In the genomic region with DNA sequence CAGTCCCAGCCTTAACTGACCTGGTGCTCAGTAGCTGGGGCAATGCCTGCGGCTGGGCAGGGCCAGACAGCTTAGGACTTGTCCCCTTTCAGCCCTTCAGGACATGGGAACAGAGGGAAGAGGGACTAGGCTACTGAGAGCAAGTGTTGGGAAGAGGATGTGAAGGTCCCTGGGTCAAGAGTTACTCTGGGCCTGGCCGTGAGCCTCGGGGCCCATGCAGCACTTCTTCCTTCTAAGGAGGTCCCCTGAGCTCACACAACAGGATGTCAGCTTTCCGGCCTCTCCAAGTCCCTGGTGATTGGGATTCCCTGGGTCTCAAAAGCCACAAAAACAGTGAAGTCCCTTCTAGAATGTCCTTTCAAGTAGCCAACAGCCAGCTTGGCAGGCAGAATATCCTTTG, we compare ENCODE assay signal across 12 mouse cellular contexts. TPM values are rescaled to one million over a fixed set of nuclear protein-coding genes. Genes with fewer than 3 reads are reported as not detected.
DNase-seq lines count a peak whose midpoint lies in the region; ATAC-seq and TF ChIP-seq lines count a peak whose summit lies in the region.
"Had no signal": no experiment of that assay in that cellular context is flagged by ENCODE, and none has a peak within 500 bp of the region (broad histone marks: within the 10 kb centered on the region; RNA-seq: fewer than 3 reads in every experiment).

No protein-coding gene starts in this region.

- H3K9ac ChIP-seq in liver, embryonic 11.5 days (ENCODE audit: low read depth, low read length): no peak overlapping the region; the same call in 1 of the 2 replicates
- H3K9ac ChIP-seq in intestine, postnatal 0 days (ENCODE audit: low read depth, low read length): no peak overlapping the region
- H3K9ac ChIP-seq: hindbrain, embryonic 12.5 days; midbrain, embryonic 12.5 days had no signal

- H3K27me3 ChIP-seq in spleen, adult 2 months (ENCODE audit: control insufficient read depth, insufficient read depth, low read length): no peaks in the 10 kb centered on the region
- no peaks in the 10 kb centered on the region for H3K27me3 ChIP-seq in liver, embryonic 11.5 days (replicated peaks; ENCODE audit: control insufficient read depth, insufficient read depth, low read length)
- H3K27me3 ChIP-seq in intestine, postnatal 0 days (replicated peaks; ENCODE audit: control insufficient read depth, insufficient read depth, low read length): no peaks in the 10 kb centered on the region
- H3K27me3 ChIP-seq: hindbrain, embryonic 12.5 days; midbrain, embryonic 12.5 days had no signal

- H3K9me3 ChIP-seq in liver, embryonic 11.5 days (ENCODE audit: control insufficient read depth, low read length): no peaks in the 10 kb centered on the region
- H3K9me3 ChIP-seq in intestine, postnatal 0 days (ENCODE audit: control insufficient read depth): no peaks in the 10 kb centered on the region
- H3K9me3 ChIP-seq: hindbrain, embryonic 12.5 days; midbrain, embryonic 12.5 days had no signal

- no peak for ATAC-seq in liver, embryonic 11.5 days (replicated peaks; ENCODE audit: low FRiP score)
- ATAC-seq in intestine, postnatal 0 days: no peak

- H3K4me2 ChIP-seq in liver, embryonic 11.5 days: no peak overlapping the region
- no peak overlapping the region for H3K4me2 ChIP-seq in intestine, postnatal 0 days (replicated peaks; ENCODE audit: low read depth)
- H3K4me2 ChIP-seq: hindbrain, embryonic 12.5 days; midbrain, embryonic 12.5 days had no signal

- H3K36me3 ChIP-seq in spleen, adult 2 months (ENCODE audit: control insufficient read depth, insufficient read depth, low read length): peaks cover 17% of the 10 kb centered on the region
- H3K36me3 ChIP-seq in liver, embryonic 11.5 days (ENCODE audit: control insufficient read depth, insufficient read depth, low read length): peaks cover 3% of the 10 kb centered on the region; the same call in 1 of the 2 replicates
- H3K36me3 ChIP-seq in intestine, postnatal 0 days (ENCODE audit: control insufficient read depth, insufficient read depth): peaks cover 18% of the 10 kb centered on the region; the same call in 1 of the 2 replicates

- no peak for TF ChIP-seq POLR2A in spleen, adult 2 months (IDR thresholded peaks at IDR 0.05; ENCODE audit: low read depth, low read length)

- DNase-seq in adrenal gland, adult 2 months: peak; percentile 46
- DNase-seq in adrenal gland, postnatal 4 days (ENCODE audit: low spot score in 2 of 2): no peak
- no peak for DNase-seq in spleen, adult 2 months (ENCODE audit: low read depth in 1 of 2, low spot score in 2 of 2)
- DNase-seq in spleen, postnatal 10 days (ENCODE audit: low spot score in 2 of 2): no peak
- no peak for DNase-seq in liver, embryonic 11.5 days (ENCODE audit: low spot score)
- no peak for DNase-seq in left cerebral cortex, postnatal 14 days (ENCODE audit: low spot score in 2 of 2)
- DNase-seq in layer of hippocampus, postnatal 36 days: no peak

- no peak for TF ChIP-seq CTCF in spleen, adult 2 months (IDR thresholded peaks at IDR 0.05; ENCODE audit: extremely low read depth, insufficient read depth, insufficient read length, insufficient replicate concordance)
- TF ChIP-seq CTCF in intestine, postnatal 0 days (IDR thresholded peaks at IDR 0.05; ENCODE audit: low read depth): no peak

- intact Hi-C loops in left cerebral cortex, postnatal 14 days (cut with DNase I): no loop called here

- peak overlapping the region; percentile 83; the same call in 1 of the 2 replicates for H3K27ac ChIP-seq in spleen, adult 2 months (ENCODE audit: insufficient read depth, low read length)
- peak overlapping the region; percentile 38 for H3K27ac ChIP-seq in liver, embryonic 11.5 days (ENCODE audit: low read depth, low read length)
- no peak overlapping the region for H3K27ac ChIP-seq in intestine, postnatal 0 days (ENCODE audit: low read depth, low read length)
- H3K27ac ChIP-seq: hindbrain, embryonic 12.5 days; midbrain, embryonic 12.5 days had no signal

- 76% methylated on average over 4 of the region's 4 CpGs for WGBS in spleen, adult 2 months
- 66% methylated on average over 4 of the region's 4 CpGs for WGBS in liver, embryonic 11.5 days
- 75% methylated on average over 4 of the region's 4 CpGs for WGBS in intestine, postnatal 0 days

- H3K4me3 ChIP-seq in spleen, adult 2 months (ENCODE audit: extremely low read depth, insufficient read depth, insufficient read length): no peak overlapping the region
- H3K4me3 ChIP-seq in liver, embryonic 11.5 days (ENCODE audit: low read depth, low read length): no peak overlapping the region
- no peak overlapping the region for H3K4me3 ChIP-seq in intestine, postnatal 0 days (ENCODE audit: low read depth, low read length)
- H3K4me3 ChIP-seq: hindbrain, embryonic 12.5 days; midbrain, embryonic 12.5 days had no signal

- H3K4me1 ChIP-seq in spleen, adult 2 months (ENCODE audit: control insufficient read depth, insufficient read depth, insufficient read length): peaks cover 29% of the 10 kb centered on the region; the same call in 1 of the 2 replicates
- peaks cover 15% of the 10 kb centered on the region for H3K4me1 ChIP-seq in liver, embryonic 11.5 days (replicated peaks; ENCODE audit: control insufficient read depth, insufficient read depth, low read length)
- H3K4me1 ChIP-seq in intestine, postnatal 0 days (replicated peaks; ENCODE audit: control insufficient read depth, insufficient read depth, low read length): no peaks in the 10 kb centered on the region

RNA-seq across cellular contexts. Expression of gene Limd2, which starts 2.9 kb away (rescaled TPM):
- total RNA-seq in adrenal gland, adult 2 months (2021): 10 to 100 TPM in 1 of 2 experiments, 1 to 10 TPM in 1; 9.5 to 17.1 TPM
- polyA plus RNA-seq in adrenal gland, adult 2 months (2012; rRNA removed): 18.1 and 20.0 TPM in 2 replicates
- total RNA-seq in adrenal gland, postnatal 4 days (2021): 10 to 100 TPM; 39.8 to 48.2 TPM
- polyA plus RNA-seq in spleen, adult 2 months (2012; rRNA removed): 305 and 309 TPM in 2 replicates
- polyA plus RNA-seq in liver, embryonic 11.5 days (2014; fragmentation: Nextera tagmentation; extraction: Ambion mirVana): 172 and 182 TPM in 2 replicates
- total RNA-seq in left cerebral cortex, postnatal 14 days (2021): 100 to 1,000 TPM in 1 of 2 experiments, 10 to 100 TPM in 1; 97.2 to 103 TPM
- polyA plus RNA-seq in intestine, postnatal 0 days (2015; fragmentation: Nextera tagmentation; extraction: Ambion mirVana): 32.6 and 34.6 TPM in 2 replicates
- 100 to 1,000 TPM; 138 to 144 TPM for total RNA-seq in layer of hippocampus, postnatal 36 days (2021)

RNA-seq across cellular contexts. Expression of gene Gm10840, which starts 2.9 kb away (rescaled TPM):
- not detected for total RNA-seq in adrenal gland, adult 2 months (2021)
- not detected in 2 replicates for polyA plus RNA-seq in adrenal gland, adult 2 months (2012; rRNA removed)
- not detected for total RNA-seq in adrenal gland, postnatal 4 days (2021)
- 0.72 TPM in 1 of 2 replicates, not detected in the other for polyA plus RNA-seq in spleen, adult 2 months (2012; rRNA removed)
- polyA plus RNA-seq in liver, embryonic 11.5 days (2014; fragmentation: Nextera tagmentation; extraction: Ambion mirVana): not detected in 2 replicates
- total RNA-seq in left cerebral cortex, postnatal 14 days (2021): not detected
- not detected in 2 replicates for polyA plus RNA-seq in intestine, postnatal 0 days (2015; fragmentation: Nextera tagmentation; extraction: Ambion mirVana)
- 1 to 10 TPM in 1 of 2 experiments, not detected in 1; 2.2 TPM for total RNA-seq in layer of hippocampus, postnatal 36 days (2021)
- total RNA-seq: ES-E14 had no signal
- polyA plus RNA-seq: embryonic facial prominence, embryonic 14.5 days had no signal

RNA-seq across cellular contexts. Expression of gene Strada, which starts 38.4 kb away (rescaled TPM):
- total RNA-seq in adrenal gland, adult 2 months (2021): 10 to 100 TPM; 14.9 to 16.1 TPM
- 18.8 and 20.6 TPM in 2 replicates for polyA plus RNA-seq in adrenal gland, adult 2 months (2012; rRNA removed)
- total RNA-seq in adrenal gland, postnatal 4 days (2021): 10 to 100 TPM; 19.3 to 20.1 TPM
- 32.6 and 36.7 TPM in 2 replicates for polyA plus RNA-seq in spleen, adult 2 months (2012; rRNA removed)
- polyA plus RNA-seq in liver, embryonic 11.5 days (2014; fragmentation: Nextera tagmentation; extraction: Ambion mirVana): 22.0 and 24.3 TPM in 2 replicates
- 10 to 100 TPM; 24.3 to 26.9 TPM for total RNA-seq in left cerebral cortex, postnatal 14 days (2021)
- 5.7 and 6.4 TPM in 2 replicates for polyA plus RNA-seq in intestine, postnatal 0 days (2015; fragmentation: Nextera tagmentation; extraction: Ambion mirVana)
- total RNA-seq in layer of hippocampus, postnatal 36 days (2021): 10 to 100 TPM; 27.5 to 29.9 TPM

RNA-seq across cellular contexts. Expression of gene Ccdc47, which starts 52.6 kb away (rescaled TPM):
- 100 to 1,000 TPM; 104 to 112 TPM for total RNA-seq in adrenal gland, adult 2 months (2021)
- polyA plus RNA-seq in adrenal gland, adult 2 months (2012; rRNA removed): 5.6 and 9.5 TPM in 2 replicates
- 10 to 100 TPM; 86.3 to 89.6 TPM for total RNA-seq in adrenal gland, postnatal 4 days (2021)
- 7.0 and 7.3 TPM in 2 replicates for polyA plus RNA-seq in spleen, adult 2 months (2012; rRNA removed)
- polyA plus RNA-seq in liver, embryonic 11.5 days (2014; fragmentation: Nextera tagmentation; extraction: Ambion mirVana): 73.3 and 76.0 TPM in 2 replicates
- total RNA-seq in left cerebral cortex, postnatal 14 days (2021): 10 to 100 TPM; 78.5 to 79.8 TPM
- 41.9 and 45.4 TPM in 2 replicates for polyA plus RNA-seq in intestine, postnatal 0 days (2015; fragmentation: Nextera tagmentation; extraction: Ambion mirVana)
- 100 to 1,000 TPM in 1 of 2 experiments, 10 to 100 TPM in 1; 82.8 to 101 TPM for total RNA-seq in layer of hippocampus, postnatal 36 days (2021)

RNA-seq across cellular contexts. Expression of gene Ddx42, which starts 53.2 kb away (rescaled TPM):
- total RNA-seq in adrenal gland, adult 2 months (2021): 10 to 100 TPM; 46.6 to 51.0 TPM
- polyA plus RNA-seq in adrenal gland, adult 2 months (2012; rRNA removed): 7.0 and 9.2 TPM in 2 replicates
- total RNA-seq in adrenal gland, postnatal 4 days (2021): 10 to 100 TPM; 74.4 to 76.2 TPM
- 7.1 and 7.4 TPM in 2 replicates for polyA plus RNA-seq in spleen, adult 2 months (2012; rRNA removed)
- 63.3 and 68.2 TPM in 2 replicates for polyA plus RNA-seq in liver, embryonic 11.5 days (2014; fragmentation: Nextera tagmentation; extraction: Ambion mirVana)
- total RNA-seq in left cerebral cortex, postnatal 14 days (2021): 10 to 100 TPM; 69.0 to 69.4 TPM
- polyA plus RNA-seq in intestine, postnatal 0 days (2015; fragmentation: Nextera tagmentation; extraction: Ambion mirVana): 28.1 and 30.0 TPM in 2 replicates
- 10 to 100 TPM; 69.9 to 70.9 TPM for total RNA-seq in layer of hippocampus, postnatal 36 days (2021)
